Mouse (Mus musculus): Measurements from ENCODE around the gene Hecw2.

DNA sequence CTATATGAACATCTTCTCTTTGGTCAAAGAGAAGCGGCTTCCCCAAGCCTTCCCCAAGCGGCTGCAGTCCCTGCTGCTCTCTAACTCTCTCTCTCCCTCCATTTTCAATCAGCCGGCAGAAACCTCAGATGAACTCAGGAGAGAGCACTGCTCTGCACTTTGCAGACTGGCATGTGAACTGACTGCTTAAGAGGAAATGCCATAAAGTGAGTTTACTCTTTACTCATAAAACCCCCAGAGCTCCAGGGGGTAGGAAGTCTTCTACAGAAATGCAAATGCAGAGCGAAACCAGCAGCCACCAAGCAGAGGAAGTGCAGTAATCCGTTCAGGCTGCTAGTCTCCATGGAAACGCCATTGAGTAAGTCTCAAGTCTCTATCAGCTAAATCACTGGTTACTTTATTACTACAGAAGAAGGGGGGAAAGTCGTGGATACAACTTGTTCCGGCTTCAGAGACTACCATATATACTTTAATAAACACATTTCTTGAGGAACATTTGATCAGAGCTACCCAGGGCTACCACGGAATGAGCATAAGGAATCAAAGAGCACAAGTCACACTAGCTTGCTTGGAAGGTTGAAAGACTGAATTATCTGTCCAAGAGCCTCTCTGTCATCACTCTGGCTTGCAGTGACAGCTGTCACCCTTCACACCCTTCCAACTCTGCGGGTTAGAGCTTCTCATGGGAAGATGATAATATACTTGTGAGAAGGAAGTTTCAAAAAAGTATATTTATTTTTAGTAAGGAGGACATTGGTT lies 371.1 kb downstream of the Hecw2 start:
- TF ChIP-seq POLR2A (IDR thresholded peaks at IDR 0.05; ENCODE audit: borderline replicate concordance, control insufficient read depth, low read depth, low read length) = no peak
- TF ChIP-seq CTCF (IDR thresholded peaks at IDR 0.05; ENCODE audit: control insufficient read depth, insufficient read depth, low read length) = no peak
